Mouse (Mus musculus) testis, adult 2 months (tissue): ENCODE measurements around the gene Atg3.

Experiments
- CTCF ChIP-seq: fragments of 200-500 bp; IDR thresholded peaks from 2 replicates; pipeline ENCODE4 v1.5.1; 2012; ENCODE audit warnings: low read depth, mild to moderate bottlenecking, inconsistent platforms, low read length, moderate library complexity; ENCODE audit not compliant: control insufficient read depth, insufficient read depth, insufficient replicate concordance
- POLR2A ChIP-seq: fragments of 200-500 bp; IDR thresholded peaks from 2 replicates; pipeline ENCODE4 v1.6.1; 2012; ENCODE audit warnings: low read depth, mild to moderate bottlenecking, inconsistent platforms, low read length, moderate library complexity; ENCODE audit not compliant: control insufficient read depth

DNA sequence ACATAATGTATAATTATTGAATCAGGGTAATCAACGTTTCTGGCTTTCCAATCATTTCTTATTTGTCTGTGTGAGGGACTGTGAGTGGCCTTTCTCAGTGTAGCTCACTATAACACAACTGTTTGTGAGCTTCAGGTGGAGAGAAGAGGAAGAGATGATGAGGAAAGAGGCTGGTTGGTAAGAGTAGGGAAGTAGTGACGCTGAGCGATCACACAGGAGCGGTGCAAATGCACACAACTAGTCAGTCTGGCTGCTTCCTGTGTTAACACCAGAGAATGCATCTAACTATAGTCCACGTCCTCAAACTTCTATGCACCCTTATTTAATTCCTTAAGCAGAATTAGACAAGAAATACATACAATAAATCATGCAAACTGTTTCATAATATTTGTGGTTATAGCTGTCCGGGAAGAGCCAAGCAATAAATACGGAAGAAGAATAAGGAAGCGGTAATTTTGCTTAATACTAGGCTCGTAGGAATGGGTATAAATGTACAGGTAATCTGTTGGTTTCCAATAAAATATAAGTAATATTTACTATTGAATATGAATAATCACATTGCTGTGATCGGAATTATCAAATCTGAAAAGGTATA, 10.0 kb upstream of the Atg3 start:
- TF ChIP-seq CTCF: no peak
- no peak for TF ChIP-seq POLR2A
